Mouse (Mus musculus): Measurements from ENCODE around the gene Vwa7.

DNA sequence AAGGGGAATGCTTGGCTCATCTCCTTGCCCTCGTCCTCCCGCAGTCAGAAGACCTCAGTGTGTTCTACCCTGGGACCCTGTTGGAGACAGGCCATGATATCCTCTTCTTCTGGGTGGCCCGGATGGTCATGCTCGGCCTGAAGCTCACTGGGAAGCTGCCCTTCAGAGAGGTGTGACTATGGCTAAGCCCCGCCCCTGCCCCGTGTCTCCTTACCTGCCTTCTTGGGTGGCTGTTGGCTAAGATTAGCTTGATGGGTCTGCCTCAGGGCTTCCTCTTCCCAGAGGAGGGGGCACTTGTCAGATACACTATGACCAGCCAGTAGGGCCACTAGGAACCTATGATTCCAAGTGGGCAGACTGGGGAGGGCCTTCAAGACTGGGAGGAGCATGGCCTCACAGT is 3.2 kb upstream of the Vwa7 start:
- TF ChIP-seq CTCF (IDR thresholded peaks at IDR 0.05; ENCODE audit: control insufficient read depth, insufficient read depth, low read length) = no peak
- no peak for TF ChIP-seq POLR2A (IDR thresholded peaks at IDR 0.05; ENCODE audit: borderline replicate concordance, control insufficient read depth, low read depth, low read length)

Measured in bone marrow, adult 2 months (tissue).